Mouse (Mus musculus): ENCODE measurements around the gene Ube2r2. TPM values are rescaled to one million over a fixed set of nuclear protein-coding genes. Genes with fewer than 3 reads are reported as not detected.
A peak's percentile ranks its signal among the peaks of the same experiment; 100 is the strongest.

Ube2r2 gene
- polyA plus RNA-seq, 1 experiment from 2014 or later, result 57.5 TPM

DNA sequence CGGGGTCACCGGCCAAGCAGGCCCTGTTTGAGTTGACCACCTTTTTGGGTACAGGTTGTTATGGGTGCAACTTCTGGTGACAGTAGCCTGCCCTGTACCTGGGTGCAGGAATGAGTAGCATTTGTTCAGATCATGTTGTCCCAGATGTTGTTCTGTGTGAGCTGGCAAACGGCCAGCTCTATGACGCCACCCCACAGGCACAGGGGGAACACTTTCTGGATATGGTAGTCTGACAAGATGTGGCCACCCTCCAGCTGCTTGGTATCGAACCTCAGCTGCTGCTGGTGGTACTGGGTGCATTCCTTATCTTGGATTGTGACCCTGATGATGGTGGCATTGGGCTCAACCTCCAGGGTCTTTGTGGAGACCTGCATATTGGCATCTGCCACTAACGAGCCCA is 3.1 kb upstream of the Ube2r2 start:
- WGBS, result 76% methylated on average over 6 of the region's 6 CpGs
- Histone ChIP-seq H3K4me1 (ENCODE audit: control insufficient read depth, insufficient read depth, low read length) (peaks cover 7% of the 10 kb centered on the region; the same call in 1 of the 2 replicates), H3K36me3 (ENCODE audit: control insufficient read depth, insufficient read depth, low read length) (no peaks in the 10 kb centered on the region), H3K9ac (replicated peaks; ENCODE audit: low read depth, low read length) (no peak overlapping the region), H3K4me3 (ENCODE audit: low read depth, low read length) (no peak overlapping the region), H3K27ac (ENCODE audit: low read depth, low read length) (no peak overlapping the region), H3K27me3 (ENCODE audit: control insufficient read depth, insufficient read depth, low read length) (no peaks in the 10 kb centered on the region), H3K9me3 (ENCODE audit: control insufficient read depth, low read length) (no peaks in the 10 kb centered on the region), H3K4me2 (ENCODE audit: low read depth, low read length) (no peak overlapping the region)
- ATAC-seq (ENCODE audit: low read depth), result no peak

DNA sequence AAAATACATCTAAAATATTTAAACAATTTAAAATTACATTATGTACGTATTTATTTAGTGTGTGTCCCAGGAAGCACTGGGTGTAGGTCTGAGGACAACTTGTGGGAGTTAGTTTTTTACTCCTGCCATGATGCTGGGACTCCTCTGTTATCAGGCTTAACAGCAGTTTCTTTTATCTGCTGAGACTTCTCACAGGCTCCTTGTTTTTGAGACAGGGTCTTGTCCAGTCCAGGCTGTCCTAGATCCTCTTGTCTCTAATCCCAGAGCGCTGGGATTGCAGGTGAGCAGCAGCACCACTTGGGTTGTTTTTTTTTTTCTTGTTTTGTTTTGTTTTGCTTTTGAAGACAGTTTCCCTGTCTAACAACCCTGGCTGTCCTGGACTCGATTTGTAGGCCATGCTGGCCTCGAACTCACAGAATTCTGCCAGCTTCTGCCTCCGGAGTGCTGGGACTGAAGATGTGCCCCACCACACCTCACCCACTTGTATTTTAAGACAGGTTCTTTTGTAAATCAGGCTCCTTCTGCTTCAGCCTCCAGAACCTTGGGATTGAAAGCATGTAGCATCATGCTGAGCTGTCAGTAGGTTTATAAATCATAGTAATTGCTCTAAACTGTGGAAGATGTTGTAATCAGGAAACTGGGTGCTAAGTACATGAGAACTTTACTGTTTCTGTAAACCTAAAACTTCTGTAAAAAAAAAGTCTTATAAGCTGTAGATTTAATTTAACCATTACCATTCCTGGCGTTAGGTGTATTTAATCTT is 1.8 kb upstream of the Ube2r2 start:
- no peak overlapping the region for H3K4me3 ChIP-seq (ENCODE audit: low read depth, low read length)
- no peaks in the 10 kb centered on the region for H3K9me3 ChIP-seq (ENCODE audit: control insufficient read depth, low read length)
- no peak overlapping the region for H3K9ac ChIP-seq (replicated peaks; ENCODE audit: low read depth, low read length)
- H3K4me1 ChIP-seq (ENCODE audit: control insufficient read depth, insufficient read depth, low read length), result peaks cover 16% of the 10 kb centered on the region
- no peak overlapping the region for H3K4me2 ChIP-seq (ENCODE audit: low read depth, low read length)
- no peak for ATAC-seq (ENCODE audit: low read depth)
- H3K27ac ChIP-seq (ENCODE audit: low read depth, low read length), result no peak overlapping the region
- H3K36me3 ChIP-seq (ENCODE audit: control insufficient read depth, insufficient read depth, low read length), result no peaks in the 10 kb centered on the region
- 73% methylated on average over 6 of the region's 6 CpGs for WGBS
- H3K27me3 ChIP-seq (ENCODE audit: control insufficient read depth, insufficient read depth, low read length), result no peaks in the 10 kb centered on the region

DNA sequence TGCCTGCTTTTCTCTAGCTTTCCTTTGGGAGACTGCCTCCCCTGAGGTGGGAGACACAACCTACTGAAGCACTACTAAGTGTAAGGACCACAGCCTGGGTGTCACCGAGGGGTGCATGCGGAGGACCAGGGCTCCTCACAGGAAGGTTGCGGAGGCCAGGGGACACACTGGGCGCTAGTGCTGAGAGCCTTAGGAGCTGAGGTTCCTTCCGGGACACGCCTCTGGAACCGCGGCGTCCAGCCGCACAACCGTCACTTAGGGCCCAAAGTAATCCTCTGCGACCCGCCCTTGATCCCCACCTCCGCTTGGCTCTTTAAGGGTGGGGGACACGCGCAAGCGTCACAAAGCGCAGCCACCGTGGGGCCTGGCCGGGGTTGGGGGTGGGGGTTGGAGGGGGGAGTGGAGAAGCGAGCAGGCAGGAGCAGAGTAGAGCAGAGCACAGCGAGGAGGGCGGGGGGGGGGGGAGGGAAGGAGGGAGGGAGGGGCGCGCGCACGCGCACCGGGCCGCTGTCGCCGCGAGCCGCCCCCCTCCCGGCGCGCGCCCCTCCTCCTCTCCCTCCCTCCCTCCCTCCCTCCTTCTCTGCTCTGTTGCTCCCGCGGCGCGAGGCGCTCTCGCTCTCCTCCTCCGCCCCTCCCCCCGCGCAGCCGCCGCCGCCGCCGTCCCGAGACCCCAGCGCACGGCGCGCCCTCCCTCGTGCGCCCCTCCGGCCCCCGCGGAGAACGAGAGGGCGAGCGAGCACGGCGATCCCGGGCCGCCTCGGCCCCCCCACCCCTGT is 420 bp upstream of the Ube2r2 start:
- Histone ChIP-seq H3K27ac (ENCODE audit: low read depth, low read length) (peak overlapping the region; percentile 99), H3K4me3 (ENCODE audit: low read depth, low read length) (peak overlapping the region; percentile 97), H3K27me3 (ENCODE audit: control insufficient read depth, insufficient read depth, low read length) (no peaks in the 10 kb centered on the region), H3K4me1 (ENCODE audit: control insufficient read depth, insufficient read depth, low read length) (peaks cover 17% of the 10 kb centered on the region), H3K9ac (replicated peaks; ENCODE audit: low read depth, low read length) (peak overlapping the region; percentile 99), H3K36me3 (ENCODE audit: control insufficient read depth, insufficient read depth, low read length) (no peaks in the 10 kb centered on the region), H3K9me3 (ENCODE audit: control insufficient read depth, low read length) (no peaks in the 10 kb centered on the region), H3K4me2 (ENCODE audit: low read depth, low read length) (peak overlapping the region; percentile 63)
- 0% methylated on average over 21 of the region's 70 CpGs for WGBS
- peak; percentile 95 for ATAC-seq (ENCODE audit: low read depth)

DNA sequence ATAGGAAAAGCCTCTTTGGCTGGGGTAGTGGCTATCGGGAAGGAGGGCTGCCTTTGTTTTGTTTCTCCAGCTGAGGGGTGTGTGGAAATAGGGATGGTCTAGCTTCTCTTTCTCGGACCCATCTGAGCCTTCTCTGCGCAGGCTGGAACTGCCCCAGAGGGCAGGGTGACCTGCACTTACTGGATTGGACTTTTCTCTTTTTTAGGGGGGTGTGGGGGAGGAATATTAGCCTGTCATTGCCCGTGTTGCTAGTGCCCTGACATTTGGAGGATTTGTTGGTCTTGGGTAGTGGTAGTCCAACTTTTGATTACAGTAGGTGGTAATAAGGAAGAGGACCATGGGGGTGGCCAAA is 887 bp downstream of the Ube2r2 start:
- Histone ChIP-seq H3K9me3 (ENCODE audit: control insufficient read depth, low read length) (no peaks in the 10 kb centered on the region), H3K36me3 (ENCODE audit: control insufficient read depth, insufficient read depth, low read length) (no peaks in the 10 kb centered on the region), H3K9ac (replicated peaks; ENCODE audit: low read depth, low read length) (peak overlapping the region; percentile 99), H3K4me3 (ENCODE audit: low read depth, low read length) (peak overlapping the region; percentile 97), H3K27me3 (ENCODE audit: control insufficient read depth, insufficient read depth, low read length) (no peaks in the 10 kb centered on the region), H3K4me1 (ENCODE audit: control insufficient read depth, insufficient read depth, low read length) (peaks cover 17% of the 10 kb centered on the region), H3K27ac (ENCODE audit: low read depth, low read length) (peak overlapping the region; percentile 99), H3K4me2 (ENCODE audit: low read depth, low read length) (peak overlapping the region; percentile 61)
- WGBS, result 2% methylated on average over 4 of the region's 4 CpGs
- peak; percentile 22 for ATAC-seq (ENCODE audit: low read depth)

DNA sequence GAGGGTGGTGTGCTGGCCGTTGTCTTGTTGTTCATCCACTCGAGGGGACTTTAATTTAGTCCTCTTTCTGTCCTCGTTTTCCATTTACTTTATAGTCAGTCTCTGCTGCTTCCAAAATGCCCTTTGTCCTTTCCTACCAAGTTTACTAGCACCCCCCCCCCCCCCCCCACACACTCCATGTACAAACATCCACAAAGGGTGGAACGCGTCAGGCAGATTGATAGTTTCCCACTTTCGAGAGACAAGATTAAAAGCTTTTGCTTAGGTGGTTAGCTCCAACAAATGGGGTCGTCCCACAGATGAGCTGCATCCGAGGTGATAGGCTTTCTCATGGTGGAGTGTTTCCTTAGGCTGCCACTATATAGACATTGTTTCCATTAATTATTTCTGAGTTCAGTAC is 1.3 kb downstream of the Ube2r2 start:
- Histone ChIP-seq H3K9me3 (ENCODE audit: control insufficient read depth, low read length) (no peaks in the 10 kb centered on the region), H3K9ac (replicated peaks; ENCODE audit: low read depth, low read length) (peak overlapping the region; percentile 99), H3K27ac (ENCODE audit: low read depth, low read length) (peak overlapping the region; percentile 99), H3K4me2 (ENCODE audit: low read depth, low read length) (peak overlapping the region; percentile 61), H3K4me3 (ENCODE audit: low read depth, low read length) (peak overlapping the region; percentile 97), H3K27me3 (ENCODE audit: control insufficient read depth, insufficient read depth, low read length) (no peaks in the 10 kb centered on the region), H3K4me1 (ENCODE audit: control insufficient read depth, insufficient read depth, low read length) (peaks cover 17% of the 10 kb centered on the region), H3K36me3 (ENCODE audit: control insufficient read depth, insufficient read depth, low read length) (no peaks in the 10 kb centered on the region)
- no peak for ATAC-seq (ENCODE audit: low read depth)
- WGBS, result under 1% methylated on average over 8 of the region's 8 CpGs

DNA sequence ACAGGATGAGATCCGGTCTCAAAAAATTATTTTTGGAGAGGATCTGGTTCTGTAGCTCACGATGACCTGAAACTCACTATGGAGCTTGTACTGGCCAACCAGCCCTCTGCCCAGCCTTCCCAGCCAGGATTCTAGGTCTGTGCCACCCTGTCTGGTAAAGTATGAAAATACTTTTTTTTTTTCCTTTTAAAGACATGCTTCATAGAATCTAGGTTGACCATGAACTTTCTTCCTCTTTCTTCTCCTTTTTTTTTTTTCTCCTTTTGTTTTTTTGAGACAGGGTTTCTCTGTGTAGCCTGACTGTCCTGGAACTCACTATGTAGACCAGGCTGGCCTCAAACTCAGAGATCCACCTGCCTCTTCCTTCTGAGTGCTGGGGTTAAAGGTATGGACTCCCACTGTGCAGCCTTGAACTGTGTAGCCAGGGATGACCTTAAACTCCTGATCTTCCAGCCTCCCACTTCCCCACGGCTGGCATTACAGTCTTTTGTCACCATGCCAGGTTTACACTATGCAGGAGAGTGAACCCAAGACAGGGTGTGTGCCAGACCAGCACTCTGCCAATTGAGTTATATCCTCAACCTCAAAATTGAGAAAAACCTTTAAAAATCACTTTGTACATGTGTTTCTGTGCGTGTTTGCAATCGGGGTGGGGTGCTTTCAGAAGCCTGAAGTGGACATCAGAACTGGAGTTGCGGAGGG is 4.8 kb downstream of the Ube2r2 start:
- Histone ChIP-seq H3K9me3 (ENCODE audit: control insufficient read depth, low read length) (no peaks in the 10 kb centered on the region), H3K27me3 (ENCODE audit: control insufficient read depth, insufficient read depth, low read length) (no peaks in the 10 kb centered on the region), H3K36me3 (ENCODE audit: control insufficient read depth, insufficient read depth, low read length) (no peaks in the 10 kb centered on the region), H3K9ac (replicated peaks; ENCODE audit: low read depth, low read length) (no peak overlapping the region), H3K4me3 (ENCODE audit: low read depth, low read length) (no peak overlapping the region), H3K27ac (ENCODE audit: low read depth, low read length) (no peak overlapping the region), H3K4me2 (ENCODE audit: low read depth, low read length) (no peak overlapping the region), H3K4me1 (ENCODE audit: control insufficient read depth, insufficient read depth, low read length) (peaks cover 16% of the 10 kb centered on the region; the same call in 1 of the 2 replicates)
- 90% methylated on average over 6 of the region's 6 CpGs for whole genome bisulfite sequencing
- no peak for ATAC-seq (ENCODE audit: low read depth)

DNA sequence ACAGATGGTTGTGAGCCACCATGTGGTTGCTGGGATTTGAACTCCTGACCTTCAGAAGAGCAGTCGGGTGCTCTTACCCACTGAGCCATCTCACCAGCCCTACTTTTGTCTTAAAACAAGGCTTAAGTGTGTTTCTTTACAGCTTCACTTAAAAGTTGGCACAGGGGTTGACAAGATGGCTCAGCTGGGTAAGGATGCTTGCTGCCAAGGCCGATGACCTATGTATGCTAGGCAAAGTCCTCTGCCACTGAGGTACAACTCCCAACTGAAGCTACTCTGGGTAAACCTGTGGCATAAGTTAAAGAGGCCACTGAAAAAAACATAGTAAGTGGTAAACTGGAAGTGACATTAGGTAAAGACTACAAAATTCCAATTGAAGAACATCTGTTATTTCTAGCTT is 7.1 kb downstream of the Ube2r2 start:
- Histone ChIP-seq H3K4me2 (ENCODE audit: low read depth, low read length) (no peak overlapping the region), H3K9ac (replicated peaks; ENCODE audit: low read depth, low read length) (no peak overlapping the region), H3K4me1 (ENCODE audit: control insufficient read depth, insufficient read depth, low read length) (peaks cover 13% of the 10 kb centered on the region; the same call in 1 of the 2 replicates), H3K9me3 (ENCODE audit: control insufficient read depth, low read length) (no peaks in the 10 kb centered on the region), H3K27ac (ENCODE audit: low read depth, low read length) (no peak overlapping the region), H3K27me3 (ENCODE audit: control insufficient read depth, insufficient read depth, low read length) (no peaks in the 10 kb centered on the region), H3K4me3 (ENCODE audit: low read depth, low read length) (no peak overlapping the region), H3K36me3 (ENCODE audit: control insufficient read depth, insufficient read depth, low read length) (no peaks in the 10 kb centered on the region)
- ATAC-seq (ENCODE audit: low read depth), result no peak
- 88% methylated on average over 2 of the region's 2 CpGs for WGBS

DNA sequence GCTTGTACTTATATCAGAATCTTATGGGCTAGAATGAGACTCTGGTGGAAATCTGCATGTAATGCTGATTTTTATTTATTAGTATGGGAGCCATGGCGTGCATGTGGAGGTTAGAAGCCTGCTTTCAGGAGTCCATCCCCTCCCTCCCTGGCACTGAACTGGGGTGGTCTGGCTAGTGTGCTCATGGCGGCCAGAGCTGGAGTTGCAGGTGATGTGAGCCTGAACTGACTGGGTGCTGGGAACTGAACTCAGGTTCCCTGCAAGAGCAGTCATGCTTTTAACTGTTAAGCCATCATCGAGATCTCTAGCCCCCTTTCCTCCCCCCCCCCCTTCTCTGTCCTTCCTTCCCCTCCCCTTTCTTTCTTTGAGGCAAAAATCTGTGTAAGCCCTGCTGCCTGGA is 14.3 kb downstream of the Ube2r2 start:
- no peak overlapping the region for H3K4me3 ChIP-seq (ENCODE audit: low read depth, low read length)
- no peaks in the 10 kb centered on the region for H3K36me3 ChIP-seq (ENCODE audit: control insufficient read depth, insufficient read depth, low read length)
- no peaks in the 10 kb centered on the region for H3K9me3 ChIP-seq (ENCODE audit: control insufficient read depth, low read length)
- no peak overlapping the region for H3K27ac ChIP-seq (ENCODE audit: low read depth, low read length)
- no peak overlapping the region for H3K4me2 ChIP-seq (ENCODE audit: low read depth, low read length)
- H3K27me3 ChIP-seq (ENCODE audit: control insufficient read depth, insufficient read depth, low read length), result no peaks in the 10 kb centered on the region
- H3K9ac ChIP-seq (replicated peaks; ENCODE audit: low read depth, low read length), result no peak overlapping the region
- no peaks in the 10 kb centered on the region for H3K4me1 ChIP-seq (ENCODE audit: control insufficient read depth, insufficient read depth, low read length)
- 77% methylated on average over 3 of the region's 3 CpGs for WGBS
- no peak for ATAC-seq (ENCODE audit: low read depth)

DNA sequence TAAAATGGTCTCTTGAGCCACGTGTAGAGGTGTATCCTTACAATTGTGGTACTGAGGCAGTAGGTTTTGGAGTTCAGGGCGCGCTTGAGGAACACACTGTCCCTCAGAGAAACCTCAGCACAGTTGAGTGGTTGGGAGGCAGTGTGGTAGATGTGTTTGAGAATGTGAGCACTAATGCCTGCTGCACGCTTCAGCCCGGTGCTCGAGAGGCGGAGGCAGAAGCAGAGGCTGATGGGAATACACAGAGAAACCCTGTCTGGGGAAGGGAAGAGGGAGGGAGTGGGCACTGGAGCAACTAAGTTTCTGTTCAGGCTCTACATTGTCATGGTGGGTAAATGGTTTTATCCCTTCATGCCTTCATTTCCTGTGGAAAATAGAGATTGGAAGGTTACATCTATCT is 15.6 kb downstream of the Ube2r2 start:
- 88% methylated on average over 7 of the region's 7 CpGs for WGBS
- no peaks in the 10 kb centered on the region for H3K36me3 ChIP-seq (ENCODE audit: control insufficient read depth, insufficient read depth, low read length)
- no peak overlapping the region for H3K4me3 ChIP-seq (ENCODE audit: low read depth, low read length)
- H3K4me2 ChIP-seq (ENCODE audit: low read depth, low read length), result no peak overlapping the region
- H3K4me1 ChIP-seq (ENCODE audit: control insufficient read depth, insufficient read depth, low read length), result no peaks in the 10 kb centered on the region
- ATAC-seq (ENCODE audit: low read depth), result no peak
- H3K9ac ChIP-seq (replicated peaks; ENCODE audit: low read depth, low read length), result no peak overlapping the region
- H3K9me3 ChIP-seq (ENCODE audit: control insufficient read depth, low read length), result no peaks in the 10 kb centered on the region
- no peaks in the 10 kb centered on the region for H3K27me3 ChIP-seq (ENCODE audit: control insufficient read depth, insufficient read depth, low read length)
- no peak overlapping the region for H3K27ac ChIP-seq (ENCODE audit: low read depth, low read length)

Data from neural tube, embryonic 14.5 days (tissue).